Mouse (Mus musculus) midbrain, embryonic 16.5 days (tissue): ENCODE results near the gene Fgfr2. TPM values are rescaled to one million over a fixed set of nuclear protein-coding genes. Genes with fewer than 3 reads are reported as not detected.

Source experiments
- ATAC-seq: fragments of 200-750 bp; cut with Nextera tagmentation; 2 replicates; pipeline ENCODE4 v1.8.0; 2017; ENCODE audit warnings: moderate TSS enrichment
- H3K27ac ChIP-seq: fragments of 300-500 bp; sonication (generic); 2 replicates; pipeline ENCODE4 v1.5.1; 2014; ENCODE audit warnings: mild to moderate bottlenecking, low read length, mixed read lengths
- H3K27me3 ChIP-seq: fragments of 300-500 bp; sonication (generic); 2 replicates; pipeline ENCODE4 v1.6.1; 2014; ENCODE audit warnings: low read depth, low read length, mixed read lengths; ENCODE audit not compliant: control insufficient read depth, insufficient read depth
- H3K36me3 ChIP-seq: fragments of 300-500 bp; sonication (generic); 2 replicates; pipeline ENCODE4 v1.6.1; 2014; ENCODE audit warnings: mild to moderate bottlenecking, low read length, moderate library complexity, mixed read lengths; ENCODE audit not compliant: control insufficient read depth, insufficient read depth
- H3K4me1 ChIP-seq: fragments of 300-500 bp; sonication (generic); 2 replicates; pipeline ENCODE4 v1.6.1; 2014; ENCODE audit warnings: mild to moderate bottlenecking, low read length, mixed read lengths; ENCODE audit not compliant: control insufficient read depth, insufficient read depth
- H3K4me2 ChIP-seq: fragments of 300-500 bp; sonication (generic); 2 replicates; pipeline ENCODE4 v1.6.1; 2014; ENCODE audit warnings: mild to moderate bottlenecking, low read length, mixed read lengths
- H3K4me3 ChIP-seq: fragments of 300-500 bp; sonication (generic); 2 replicates; pipeline ENCODE4 v1.5.1; 2014; ENCODE audit warnings: low read depth, mild to moderate bottlenecking, low read length, moderate library complexity, mixed read lengths
- H3K9ac ChIP-seq: fragments of 300-500 bp; sonication (generic); 2 replicates; pipeline ENCODE4 v1.6.1; 2014; ENCODE audit warnings: low read depth, low read length, mixed read lengths
- H3K9me3 ChIP-seq: fragments of 300-500 bp; sonication (generic); replicated peaks from 2 replicates; pipeline ENCODE4 v1.6.1; 2014; ENCODE audit warnings: mild to moderate bottlenecking, low read length, mixed read lengths; ENCODE audit not compliant: control insufficient read depth, poor library complexity, severe bottlenecking
- WGBS: fragments of 180-500 bp; shearing (Covaris S2); extraction: QIAGEN DNeasy Blood & Tissue Kit; methylation state at CpG from one replicate; pipeline ENCODE4 v1.1.7; 2014; 5-methylcytosine and 5-hydroxymethylcytosine counted together
- polyA plus RNA-seq: library from polyadenylated mRNA; unstranded; fragments of >200 nt; fragmentation: Nextera tagmentation; extraction: Ambion mirVana; gene quantifications from 2 replicates; pipeline ENCODE4 v1.2.1, GENCODE M21; 2015

The Fgfr2 gene
- polyA plus RNA-seq, 1 experiment from 2014 or later: 23.8 TPM

DNA sequence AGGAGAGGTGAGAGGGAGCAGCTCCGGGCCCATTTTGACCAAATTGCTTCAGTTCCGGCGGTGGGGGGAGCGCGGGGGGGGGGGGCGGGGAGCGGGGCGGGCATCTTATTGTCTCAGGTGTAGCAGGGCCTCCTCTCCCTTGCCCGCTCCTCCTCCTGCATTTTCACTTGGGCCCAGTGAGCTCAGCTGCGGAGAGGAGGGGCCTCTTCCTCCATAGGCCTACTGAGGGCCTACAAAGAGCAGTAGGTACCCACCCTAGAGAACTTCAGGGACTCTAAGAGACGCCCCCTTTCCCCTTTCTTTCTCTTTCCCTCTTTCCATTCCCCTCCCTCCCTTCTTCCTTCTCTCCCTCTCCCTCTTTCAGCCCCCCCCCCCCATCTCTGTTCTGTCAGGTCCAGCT, 1520.0 kb downstream of the Fgfr2 start:
- peaks cover 13% of the 10 kb centered on the region for H3K4me1 ChIP-seq
- peaks cover 8% of the 10 kb centered on the region for H3K27me3 ChIP-seq
- no peak overlapping the region for H3K4me2 ChIP-seq
- H3K9me3 ChIP-seq: no peaks in the 10 kb centered on the region
- no peak overlapping the region for H3K27ac ChIP-seq
- no peak overlapping the region for H3K9ac ChIP-seq
- H3K36me3 ChIP-seq: no peaks in the 10 kb centered on the region
- no peak overlapping the region for H3K4me3 ChIP-seq
- ATAC-seq: no peak
- 8% methylated on average over 6 of the region's 11 CpGs for WGBS

DNA sequence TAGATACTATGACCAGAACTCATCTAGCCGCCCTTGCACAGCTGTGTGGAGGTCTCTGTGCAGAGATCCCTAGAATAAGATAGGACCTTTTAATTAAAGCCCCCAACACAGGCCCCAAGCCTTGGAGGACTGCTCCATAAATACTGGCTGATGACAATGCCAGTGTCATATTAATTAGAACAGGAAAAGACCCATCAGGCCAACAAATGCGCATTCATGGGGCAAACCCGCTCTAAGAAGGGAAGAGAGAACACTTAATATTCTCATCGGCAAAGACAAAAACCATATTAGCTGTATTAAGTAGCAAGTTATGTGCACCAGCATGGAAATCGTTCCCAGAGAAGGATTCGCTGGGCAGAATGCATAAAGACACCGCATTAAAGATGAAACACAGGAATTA, 1521.0 kb downstream of the Fgfr2 start:
- Histone ChIP-seq H3K4me1 (peaks cover 18% of the 10 kb centered on the region), H3K27me3 (peaks cover 10% of the 10 kb centered on the region), H3K9me3 (no peaks in the 10 kb centered on the region), H3K36me3 (no peaks in the 10 kb centered on the region), H3K9ac (no peak overlapping the region), H3K4me3 (no peak overlapping the region), H3K27ac (no peak overlapping the region), H3K4me2 (no peak overlapping the region)
- WGBS: 61% methylated on average over 7 of the region's 7 CpGs
- no peak for ATAC-seq

DNA sequence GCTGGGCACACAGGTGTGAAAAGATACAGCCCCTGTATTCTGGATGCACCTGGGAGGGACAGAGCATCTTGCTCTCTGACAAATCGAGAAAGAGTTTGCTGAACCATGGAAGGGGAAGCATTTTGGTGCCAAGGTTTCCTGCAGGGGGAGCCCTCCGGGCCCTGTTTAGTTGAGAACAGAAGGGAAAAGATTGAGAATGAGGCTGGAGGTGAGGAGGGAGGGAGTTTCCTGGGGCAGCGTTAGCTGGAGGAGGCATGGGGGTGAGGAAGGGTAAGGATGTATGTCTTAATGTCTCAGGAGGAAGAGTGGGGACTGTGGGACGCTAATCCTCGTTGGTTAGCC, 1524.7 kb downstream of the Fgfr2 start:
- Histone ChIP-seq H3K27me3 (peaks cover 19% of the 10 kb centered on the region), H3K36me3 (no peaks in the 10 kb centered on the region), H3K4me3 (no peak overlapping the region), H3K9me3 (no peaks in the 10 kb centered on the region), H3K4me2 (peak overlapping the region; percentile 32), H3K4me1 (peaks cover 18% of the 10 kb centered on the region), H3K9ac (peak overlapping the region; percentile 39; the same call in 1 of the 2 replicates), H3K27ac (no peak overlapping the region)
- no peak; the same call in 1 of the 2 replicates for ATAC-seq
- WGBS: 3% methylated on average over 5 of the region's 5 CpGs

DNA sequence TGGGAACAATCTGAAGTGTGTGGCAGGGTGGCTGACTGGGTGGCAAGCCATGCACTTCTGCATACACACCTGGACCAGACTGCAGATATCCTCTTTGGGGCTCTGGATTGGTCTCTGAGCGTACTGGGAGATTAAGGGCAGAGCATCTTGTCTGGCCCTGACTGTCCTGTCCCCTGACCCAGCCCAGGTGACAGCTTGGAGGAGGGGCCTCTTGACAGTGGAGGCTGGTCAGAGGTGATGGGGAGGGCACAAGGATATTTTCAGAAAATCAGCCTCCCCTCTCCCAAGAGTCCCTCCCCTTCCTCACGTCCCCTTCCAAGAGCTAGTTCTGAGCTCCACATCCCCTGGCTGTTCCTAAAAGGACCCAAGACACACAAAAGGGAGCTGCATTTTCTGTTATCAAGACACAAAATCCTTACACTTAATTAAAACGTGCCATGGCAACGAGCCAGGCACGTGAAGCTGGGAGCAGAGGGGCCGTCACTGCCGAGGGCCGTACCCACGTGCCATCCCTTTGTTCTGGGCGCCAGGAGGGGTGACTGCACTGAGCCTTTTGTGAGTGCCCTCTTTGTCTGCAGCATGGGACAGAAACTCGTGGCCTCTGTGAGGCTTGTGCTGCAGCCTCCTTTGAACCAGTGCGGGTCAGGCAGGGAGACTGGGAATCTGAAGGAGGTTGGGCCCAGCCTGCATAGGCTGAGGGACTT, 1525.2 kb downstream of the Fgfr2 start:
- peak; percentile 58; the same call in 1 of the 2 replicates for ATAC-seq
- WGBS: 4% methylated on average over 12 of the region's 12 CpGs
- no peaks in the 10 kb centered on the region for H3K36me3 ChIP-seq
- H3K27me3 ChIP-seq: peaks cover 19% of the 10 kb centered on the region
- H3K9ac ChIP-seq: peak overlapping the region; percentile 39; the same call in 1 of the 2 replicates
- H3K27ac ChIP-seq: no peak overlapping the region
- peaks cover 14% of the 10 kb centered on the region for H3K4me1 ChIP-seq
- no peaks in the 10 kb centered on the region for H3K9me3 ChIP-seq
- H3K4me3 ChIP-seq: no peak overlapping the region
- H3K4me2 ChIP-seq: peak overlapping the region; percentile 32

DNA sequence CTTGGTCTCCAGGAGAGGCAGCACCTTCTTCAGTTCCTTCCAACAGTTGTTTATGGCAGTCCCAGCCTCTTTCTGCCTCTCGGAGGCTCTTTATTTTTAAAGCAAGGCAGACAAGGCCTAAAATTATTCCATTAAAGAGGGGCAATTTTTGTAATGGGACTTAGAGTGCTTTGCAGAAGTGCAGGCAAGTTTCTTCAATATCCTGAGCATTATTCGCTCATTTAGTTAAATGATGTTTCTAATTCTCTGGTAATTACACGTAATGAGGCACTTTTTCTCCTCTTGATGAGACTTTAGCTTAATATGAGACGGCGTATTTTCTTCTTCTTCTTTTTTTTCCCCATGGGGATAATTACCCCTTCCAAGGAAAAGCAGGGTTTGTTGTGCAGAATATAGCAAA, 1537.6 kb downstream of the Fgfr2 start:
- no peaks in the 10 kb centered on the region for H3K4me1 ChIP-seq
- 79% methylated on average over 5 of the region's 5 CpGs for WGBS
- H3K4me2 ChIP-seq: no peak overlapping the region
- H3K9ac ChIP-seq: no peak overlapping the region
- no peaks in the 10 kb centered on the region for H3K36me3 ChIP-seq
- ATAC-seq: no peak
- no peak overlapping the region for H3K27ac ChIP-seq
- no peaks in the 10 kb centered on the region for H3K9me3 ChIP-seq
- H3K4me3 ChIP-seq: no peak overlapping the region
- no peaks in the 10 kb centered on the region; the same call in 1 of the 2 replicates for H3K27me3 ChIP-seq

DNA sequence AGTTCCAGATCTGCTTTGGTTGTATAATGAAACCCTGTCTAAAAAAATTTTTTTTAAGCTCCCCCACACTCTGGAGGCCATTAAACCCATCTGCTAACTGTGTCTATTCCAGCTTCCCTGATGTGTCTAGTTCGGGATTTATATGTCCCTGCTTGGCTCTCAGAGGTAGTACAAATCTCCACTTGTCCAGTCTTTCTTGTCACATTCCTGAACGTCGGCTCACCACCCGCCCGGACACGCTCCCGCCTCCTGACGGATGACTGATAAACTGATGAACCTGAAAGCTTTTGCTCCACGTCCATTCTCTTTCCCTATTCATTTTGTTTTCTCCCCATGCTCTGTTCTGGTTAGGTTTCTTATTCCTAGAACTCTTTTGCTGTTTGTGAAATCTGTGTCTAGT, 1541.0 kb downstream of the Fgfr2 start:
- Histone ChIP-seq H3K27me3 (no peaks in the 10 kb centered on the region; the same call in 1 of the 2 replicates), H3K4me2 (no peak overlapping the region), H3K4me1 (no peaks in the 10 kb centered on the region), H3K27ac (no peak overlapping the region), H3K9ac (no peak overlapping the region), H3K9me3 (no peaks in the 10 kb centered on the region), H3K36me3 (no peaks in the 10 kb centered on the region), H3K4me3 (no peak overlapping the region)
- no peak for ATAC-seq
- WGBS: 58% methylated on average over 9 of the region's 9 CpGs

DNA sequence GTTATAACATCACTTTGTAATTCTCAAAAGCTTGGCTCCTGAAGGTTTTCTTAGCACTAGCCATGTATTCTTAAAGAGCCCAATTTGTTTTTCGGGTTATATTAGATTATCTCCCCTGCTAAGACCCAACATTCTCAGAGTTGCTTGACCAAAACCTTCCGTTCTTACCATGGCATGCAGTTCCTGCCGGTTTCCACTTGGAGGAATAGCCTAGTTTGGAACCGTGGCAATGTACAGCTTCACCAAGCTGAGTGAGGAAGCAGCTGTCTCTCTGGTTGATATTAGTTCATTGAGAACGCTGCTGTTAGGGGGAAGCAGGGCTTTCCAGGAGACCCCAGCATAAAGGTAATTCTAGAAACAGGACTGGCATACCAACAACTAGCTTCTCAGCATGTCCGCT, 1547.9 kb downstream of the Fgfr2 start:
- Histone ChIP-seq H3K4me1 (no peaks in the 10 kb centered on the region), H3K9me3 (no peaks in the 10 kb centered on the region), H3K4me3 (no peak overlapping the region), H3K9ac (no peak overlapping the region), H3K36me3 (peaks cover 8% of the 10 kb centered on the region), H3K27me3 (no peaks in the 10 kb centered on the region), H3K4me2 (no peak overlapping the region), H3K27ac (no peak overlapping the region)
- 80% methylated on average over 6 of the region's 6 CpGs for WGBS
- no peak for ATAC-seq

DNA sequence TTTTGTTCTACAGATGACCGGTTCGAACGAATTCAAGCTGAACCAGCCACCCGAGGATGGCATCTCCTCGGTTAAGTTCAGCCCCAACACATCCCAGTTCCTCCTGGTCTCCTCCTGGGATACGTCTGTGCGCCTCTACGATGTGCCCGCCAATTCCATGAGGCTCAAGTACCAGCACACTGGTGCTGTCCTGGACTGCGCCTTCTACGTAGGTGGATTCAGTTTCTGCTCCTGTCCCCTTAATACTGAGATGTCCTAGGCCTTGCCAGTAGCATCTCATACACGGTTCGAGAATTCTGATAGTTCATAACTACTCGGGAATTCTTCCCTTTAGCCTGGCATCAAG, 1562.5 kb downstream of the Fgfr2 start:
- Histone ChIP-seq H3K27me3 (peaks cover 10% of the 10 kb centered on the region), H3K4me2 (peak overlapping the region; percentile 89), H3K27ac (peak overlapping the region; percentile 94), H3K36me3 (peaks cover 10% of the 10 kb centered on the region; the same call in 1 of the 2 replicates), H3K4me1 (peaks cover 16% of the 10 kb centered on the region), H3K9me3 (no peaks in the 10 kb centered on the region), H3K9ac (peak overlapping the region; percentile 94), H3K4me3 (peak overlapping the region; percentile 83)
- WGBS: 1% methylated on average over 14 of the region's 14 CpGs
- peak; percentile 54; the same call in 1 of the 2 replicates for ATAC-seq

DNA sequence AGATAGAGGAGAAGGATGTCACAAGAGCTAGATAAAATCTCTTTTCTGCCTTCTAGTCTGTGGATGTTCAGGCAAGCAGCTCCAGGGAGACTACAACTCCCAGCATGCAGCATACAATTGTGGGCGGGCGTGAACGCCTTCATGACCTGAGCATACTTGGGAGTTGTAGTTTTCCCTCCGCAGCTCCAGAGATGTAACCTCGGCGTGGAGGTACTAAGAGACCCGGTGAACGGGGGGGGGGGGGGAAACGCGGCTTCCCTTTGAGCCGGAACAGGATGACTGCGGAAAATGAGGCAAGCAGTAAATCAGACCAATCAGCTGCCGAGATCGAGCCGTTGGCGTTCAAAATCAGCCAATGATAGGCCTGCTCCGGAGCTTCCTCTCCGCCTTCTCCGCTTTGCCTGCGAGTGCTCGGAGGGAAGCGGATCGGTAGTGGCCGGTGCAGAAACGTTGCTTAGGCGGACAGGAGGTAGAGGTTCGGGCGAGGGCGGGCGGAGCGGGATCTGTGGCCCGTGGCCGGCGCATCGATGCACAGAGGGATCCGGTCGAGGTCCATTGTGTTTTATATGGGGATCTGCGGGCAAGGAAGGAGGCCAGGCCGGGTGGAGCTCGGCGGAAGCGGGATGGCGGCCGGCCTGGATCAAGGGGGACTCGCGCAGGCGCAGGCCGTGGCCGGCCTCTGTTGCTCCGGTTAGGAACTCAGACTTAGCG, 1563.0 kb downstream of the Fgfr2 start, which contains the start of gene Bub3:
Gene Bub3, plus strand, starts transcription at position 237 of the 711 bp plus-strand sequence.
- peak; percentile 97 for ATAC-seq
- Histone ChIP-seq H3K9ac (peak within 1 kb of the TSS; percentile 94), H3K36me3 (peaks cover 10% of the 10 kb centered on the region; the same call in 1 of the 2 replicates), H3K9me3 (no peaks in the 10 kb centered on the region), H3K27me3 (peaks cover 15% of the 10 kb centered on the region), H3K4me3 (peak within 1 kb of the TSS; percentile 83), H3K4me2 (peak within 1 kb of the TSS; percentile 89), H3K4me1 (peaks cover 16% of the 10 kb centered on the region), H3K27ac (peak within 1 kb of the TSS; percentile 94)
- 0% methylated on average over 46 of the region's 51 CpGs for WGBS
